Mouse (Mus musculus) liver, embryonic 14.5 days (tissue): Measurements from ENCODE around the gene Hmcn1. TPM values are rescaled to one million over a fixed set of nuclear protein-coding genes. Genes with fewer than 3 reads are reported as not detected.
A peak's percentile ranks its signal among the peaks of the same experiment; 100 is the strongest.

Experiments
- ATAC-seq: fragments of 200-750 bp; cut with Nextera tagmentation; 2 replicates; pipeline ENCODE4 v1.8.0; 2017; ENCODE audit warnings: moderate number of reproducible peaks, mild to moderate bottlenecking, moderate library complexity; ENCODE audit not compliant: insufficient read depth
- DNase-seq, 3 experiments: peaks; one replicate each; pipeline ENCODE4 v3.0.0-alpha.2; 2012 to 2013; ENCODE audit warnings: low read depth in 3 of 3, low spot score in 3 of 3
- H3K27ac ChIP-seq: fragments of 300-500 bp; sonication (generic); 2 replicates; pipeline ENCODE4 v1.5.1; 2014; ENCODE audit warnings: moderate library complexity, mild to moderate bottlenecking, control low read depth, inconsistent platforms
- H3K27me3 ChIP-seq: fragments of 300-500 bp; sonication (generic); 2 replicates; pipeline ENCODE4 v1.6.1; 2014; ENCODE audit warnings: mild to moderate bottlenecking, low read length, moderate library complexity; ENCODE audit not compliant: control insufficient read depth, insufficient read depth
- H3K36me3 ChIP-seq: fragments of 300-500 bp; sonication (generic); replicated peaks from 2 replicates; pipeline ENCODE4 v1.6.1; 2014; ENCODE audit warnings: low read depth; ENCODE audit not compliant: control insufficient read depth, insufficient read depth
- H3K4me1 ChIP-seq, 2 experiments: fragments of 200-500 bp in 1 of 2; fragments of 300-500 bp in 1 of 2; sonication (generic) in 1 of 2; replicated peaks; 2 replicates each; pipeline ENCODE4 v1.6.1; 2012 to 2014; ENCODE audit warnings: antibody characterized with exemption in 1 of 2, inconsistent platforms in 1 of 2, low read length in 1 of 2; ENCODE audit not compliant: control insufficient read depth in 2 of 2, insufficient read depth in 2 of 2
- H3K4me2 ChIP-seq: fragments of 300-500 bp; sonication (generic); 2 replicates; pipeline ENCODE4 v1.6.1; 2014; ENCODE audit warnings: low read depth, mild to moderate bottlenecking, control low read depth, moderate library complexity
- H3K4me3 ChIP-seq, 2 experiments: fragments of 200-500 bp in 1 of 2; fragments of 300-500 bp in 1 of 2; sonication (generic) in 1 of 2; 2 replicates each; pipeline ENCODE4 v1.5.1; 2012 to 2014; ENCODE audit warnings: low read depth in 2 of 2, low read length in 2 of 2, mild to moderate bottlenecking in 2 of 2, control low read depth in 1 of 2, inconsistent platforms in 1 of 2, moderate library complexity in 1 of 2; ENCODE audit not compliant: insufficient read depth in 1 of 2
- H3K9ac ChIP-seq: fragments of 300-500 bp; sonication (generic); replicated peaks from 2 replicates; pipeline ENCODE4 v1.6.1; 2014; ENCODE audit warnings: mild to moderate bottlenecking, control low read depth, moderate library complexity
- H3K9me3 ChIP-seq: fragments of 300-500 bp; sonication (generic); 2 replicates; pipeline ENCODE4 v1.6.1; 2016; ENCODE audit warnings: low read length, mixed read lengths; ENCODE audit not compliant: control insufficient read depth
- CTCF ChIP-seq: IDR thresholded peaks from 2 replicates; pipeline ENCODE4 v1.5.1; 2016; ENCODE audit warnings: antibody characterized with exemption, low read depth, control low read depth
- EP300 ChIP-seq: IDR thresholded peaks from 2 replicates; pipeline ENCODE4 v1.6.1; 2016; ENCODE audit warnings: antibody characterized with exemption, low read depth
- WGBS: fragments of 180-500 bp; shearing (Covaris S2); extraction: QIAGEN DNeasy Blood & Tissue Kit; methylation state at CpG from one replicate; pipeline ENCODE4 v1.1.7; 2014; ENCODE audit not compliant: insufficient replicate concordance; 5-methylcytosine and 5-hydroxymethylcytosine counted together
- polyA plus RNA-seq, 2 experiments: library from polyadenylated mRNA; depleted of rRNA in 1 of 2; stranded (reverse) in 1 of 2; unstranded in 1 of 2; fragments of >200 nt; fragmentation: Nextera tagmentation in 1 of 2; extraction: Ambion mirVana in 1 of 2; gene quantifications; 2 replicates each; pipeline versions ENCODE4 v1.2.1 to v1.2.3; 2012 to 2014

Gene Hmcn1
- polyA plus RNA-seq, 2 experiments, result 2.3 to 3.3 TPM

GRCm38 (mm10) chr1:151031581-151031980 lies 38.3 kb upstream of the Hmcn1 start:
- Histone ChIP-seq H3K27me3 (no peaks in the 10 kb centered on the region), H3K36me3 (no peaks in the 10 kb centered on the region), H3K4me2 (no peak overlapping the region), H3K4me3 (no peak overlapping the region), H3K27ac (no peak overlapping the region), H3K9ac (no peak overlapping the region), H3K9me3 (no peaks in the 10 kb centered on the region), H3K4me1 (peaks cover 0 to 9% of the 10 kb centered on the region in 2 experiments; a peak in 2 of 4 replicates)
- DNase-seq, result no peak
- WGBS, result 78% methylated on average over 10 of the region's 10 CpGs
- TF ChIP-seq EP300 (no peak), CTCF (no peak)
- ATAC-seq, result no peak

DNA sequence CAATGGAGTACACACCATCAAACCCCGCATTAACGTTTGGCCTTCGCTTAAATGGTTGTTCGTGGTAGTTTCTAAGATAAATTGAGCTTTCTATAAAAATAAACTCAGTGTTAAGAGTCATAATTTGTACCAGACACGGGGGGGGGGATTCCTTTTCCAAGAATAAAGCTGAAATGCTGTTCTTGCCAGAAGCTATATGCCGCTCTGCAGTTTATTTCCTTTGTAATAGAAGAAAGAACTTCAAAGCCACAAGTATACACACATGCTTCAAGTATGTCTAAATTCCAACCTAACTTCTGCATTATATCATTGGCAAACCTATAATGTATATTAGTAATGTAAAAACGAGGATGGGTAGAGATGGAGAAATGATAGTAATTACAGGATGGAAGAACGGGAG lies 37.9 kb upstream of the Hmcn1 start:
- H3K36me3 ChIP-seq, result no peaks in the 10 kb centered on the region
- H3K4me3 ChIP-seq, result no peak overlapping the region
- 61% methylated on average over 8 of the region's 8 CpGs for WGBS
- H3K4me1 ChIP-seq, result peaks cover 0 to 7% of the 10 kb centered on the region in 2 experiments; a peak in 2 of 4 replicates
- DNase-seq (no peak), ATAC-seq (no peak)
- no peak overlapping the region for H3K4me2 ChIP-seq
- no peaks in the 10 kb centered on the region for H3K27me3 ChIP-seq
- H3K9me3 ChIP-seq, result no peaks in the 10 kb centered on the region
- H3K9ac ChIP-seq, result no peak overlapping the region
- TF ChIP-seq CTCF (no peak), EP300 (no peak)
- H3K27ac ChIP-seq, result no peak overlapping the region

- Histone ChIP-seq H3K9me3 (no peaks in the 10 kb centered on the region), H3K36me3 (no peaks in the 10 kb centered on the region), H3K4me3 (peak overlapping the region in 1 of 2 experiments; percentile 8; a peak in 1 of 4 replicates), H3K9ac (no peak overlapping the region), H3K27me3 (no peaks in the 10 kb centered on the region), H3K4me1 (no peaks in the 10 kb centered on the region; a peak in 1 of 4 replicates), H3K4me2 (peak overlapping the region; percentile 41), H3K27ac (no peak overlapping the region; the same call in 1 of the 2 replicates)
- ATAC-seq (peak; percentile 58), DNase-seq (peak in 2 of 3 experiments; percentile 10 to 28)
- no peak for TF ChIP-seq EP300
- TF ChIP-seq CTCF, result no peak
- WGBS, result 30% methylated on average over 19 of the region's 19 CpGs
Measured at GRCm38 (mm10) chr1:151025049-151025773, 32.0 kb upstream of the Hmcn1 start.

- TF ChIP-seq EP300 (no peak), CTCF (no peak)
Measured at GRCm38 (mm10) chr1:151019273-151019890, 26.1 kb upstream of the Hmcn1 start.

GRCm38 (mm10) chr1:151011056-151011455 lies 17.8 kb upstream of the Hmcn1 start:
- no peaks in the 10 kb centered on the region for H3K9me3 ChIP-seq
- no peak overlapping the region for H3K27ac ChIP-seq
- WGBS, result 21% methylated on average over 7 of the region's 7 CpGs
- no peak overlapping the region for H3K4me3 ChIP-seq
- no peaks in the 10 kb centered on the region for H3K4me1 ChIP-seq
- ATAC-seq, result no peak
- no peaks in the 10 kb centered on the region for H3K27me3 ChIP-seq
- DNase-seq, result peak in 1 of 3 experiments; percentile 20
- no peak overlapping the region for H3K9ac ChIP-seq
- no peak for TF ChIP-seq EP300
- TF ChIP-seq CTCF, result peak; percentile 83
- H3K36me3 ChIP-seq, result no peaks in the 10 kb centered on the region
- no peak overlapping the region for H3K4me2 ChIP-seq

More at GRCm38 (mm10) chr1:151019273-151019890, 26.1 kb upstream of the Hmcn1 start:
- 62% methylated on average over 2 of the region's 2 CpGs for WGBS
- H3K4me1 ChIP-seq, result no peaks in the 10 kb centered on the region
- H3K27me3 ChIP-seq, result no peaks in the 10 kb centered on the region
- H3K36me3 ChIP-seq, result no peaks in the 10 kb centered on the region
- H3K9me3 ChIP-seq, result no peaks in the 10 kb centered on the region
- no peak overlapping the region for H3K27ac ChIP-seq
- DNase-seq (no peak), ATAC-seq (no peak)
- no peak overlapping the region for H3K4me2 ChIP-seq
- no peak overlapping the region for H3K9ac ChIP-seq
- H3K4me3 ChIP-seq, result no peak overlapping the region
